Mouse (Mus musculus): ENCODE results near the gene Zmym5.
"Not testable (repeated sequence)": the region's sequence is repeated elsewhere in the genome, so short reads cannot be mapped to it uniquely, and the experiment has no call there.

Zmym5 gene

DNA sequence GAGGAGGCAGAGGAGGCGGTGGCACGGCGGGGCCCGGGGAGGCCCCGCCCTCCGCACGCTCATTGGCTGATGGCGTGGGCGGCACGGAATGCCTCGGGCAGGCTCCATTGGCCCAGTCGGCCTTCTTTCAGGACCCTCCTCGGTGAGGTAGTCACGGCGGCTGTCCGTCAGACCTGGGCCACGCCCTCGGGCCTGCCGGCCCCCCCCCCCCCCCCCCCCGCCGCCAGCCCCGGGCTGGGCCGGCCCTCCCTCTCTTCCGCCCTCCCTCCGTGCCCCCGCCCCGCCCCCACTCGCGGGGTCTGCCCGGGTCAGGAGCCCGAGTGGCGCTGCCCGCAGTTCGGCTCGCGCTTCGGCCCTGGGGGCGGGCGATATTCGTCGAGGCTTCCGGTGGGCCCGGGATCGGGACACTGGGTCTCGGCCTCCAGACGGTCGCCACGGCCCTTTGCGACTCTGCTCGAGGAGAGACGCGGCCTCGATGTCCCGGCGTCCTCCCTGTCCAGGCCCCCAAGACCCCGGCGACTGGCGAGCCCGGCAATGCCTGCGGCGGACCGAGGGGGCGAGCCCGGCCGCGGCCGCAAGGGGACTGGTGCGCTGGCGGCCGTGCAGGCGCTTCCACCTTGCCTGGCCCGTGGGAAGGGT is at the start of gene Zmym5:
Gene Zmym5 (minus strand): TSS at position 16 of the 639 bp plus-strand sequence.
- DNase-seq: peak; percentile 95

DNA sequence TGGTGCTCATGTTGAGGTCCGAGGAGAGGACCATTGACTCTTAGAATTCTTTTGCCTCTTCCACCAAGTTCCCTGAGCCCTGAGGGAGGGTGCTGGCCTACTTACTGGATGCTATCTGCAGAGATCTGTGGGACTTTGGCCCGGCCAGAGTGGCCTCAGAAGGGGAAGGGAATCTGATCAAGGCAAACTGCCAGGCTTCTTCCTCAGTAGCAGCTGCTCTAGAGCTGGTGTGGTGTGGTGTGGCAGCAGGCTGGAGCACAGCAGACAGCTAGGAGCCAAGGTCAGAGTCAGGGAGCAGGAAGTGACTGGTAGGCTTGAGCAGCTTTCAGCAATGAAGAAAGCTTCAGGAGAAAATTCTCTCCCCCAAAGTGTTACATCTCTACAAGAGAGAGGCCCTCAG is 38.2 kb upstream of the Zmym5 start:
- peak; percentile 90 for DNase-seq

DNA sequence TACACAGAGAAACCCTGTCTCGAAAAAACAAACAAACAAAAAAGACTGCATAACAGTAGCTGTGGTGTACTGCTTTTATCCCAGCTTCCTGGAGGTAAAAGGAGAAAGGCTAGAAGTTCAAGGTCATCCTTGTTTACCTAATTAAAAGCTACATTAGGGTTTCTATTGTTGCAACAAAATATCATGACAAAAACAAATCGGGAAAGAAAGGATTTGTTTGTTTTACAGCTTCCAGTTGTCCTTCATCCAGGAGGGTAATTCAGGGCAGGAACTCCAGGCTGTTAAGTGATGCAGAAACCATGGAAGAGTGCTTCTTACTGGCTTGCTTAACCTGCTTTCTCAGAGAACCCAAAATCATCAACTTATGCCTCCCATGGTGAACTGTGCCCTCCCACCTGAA is 36.8 kb upstream of the Zmym5 start:
- DNase-seq: no peak

DNA sequence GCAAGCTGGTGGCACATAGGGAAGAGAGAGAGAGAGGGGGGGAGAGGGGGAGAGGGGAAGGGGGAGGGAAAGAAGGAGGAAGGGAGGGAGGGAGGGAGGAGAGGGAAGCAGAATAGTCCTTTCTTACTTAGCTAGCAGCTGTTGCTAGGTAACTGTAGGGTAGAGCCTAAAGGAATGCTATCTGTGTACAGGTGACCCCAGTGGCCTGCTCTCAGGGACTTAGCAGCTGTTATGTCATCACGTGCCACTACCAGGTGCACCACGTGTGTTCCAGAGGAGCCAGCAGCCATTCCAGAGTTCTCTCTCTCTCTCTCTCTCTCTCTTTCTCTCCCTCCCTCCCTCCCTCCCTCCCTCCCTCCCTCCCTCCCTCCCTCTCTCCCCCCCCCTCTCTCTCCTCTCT is 33.0 kb upstream of the Zmym5 start:
- peak; percentile 62 for DNase-seq

DNA sequence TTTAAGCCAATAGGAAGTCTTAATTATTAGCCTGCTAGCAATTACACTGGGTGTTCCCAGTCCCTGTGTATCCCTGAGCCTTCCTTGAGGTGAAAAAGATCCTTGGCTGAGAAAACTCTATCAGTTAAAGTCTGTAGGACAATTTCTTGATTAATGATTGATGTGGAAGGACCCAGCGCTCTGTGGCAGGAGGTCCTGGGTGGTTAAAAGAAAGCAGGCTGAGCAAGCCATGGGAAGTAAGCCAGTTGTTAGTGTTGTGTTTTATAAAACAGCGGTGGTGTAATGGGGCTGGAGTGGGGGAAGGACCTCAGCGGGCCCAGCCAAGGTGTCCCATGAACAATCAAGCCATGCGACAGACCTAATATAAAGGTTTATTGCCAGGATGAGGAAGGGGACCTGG is 32.5 kb upstream of the Zmym5 start:
- DNase-seq: peak; percentile 84

DNA sequence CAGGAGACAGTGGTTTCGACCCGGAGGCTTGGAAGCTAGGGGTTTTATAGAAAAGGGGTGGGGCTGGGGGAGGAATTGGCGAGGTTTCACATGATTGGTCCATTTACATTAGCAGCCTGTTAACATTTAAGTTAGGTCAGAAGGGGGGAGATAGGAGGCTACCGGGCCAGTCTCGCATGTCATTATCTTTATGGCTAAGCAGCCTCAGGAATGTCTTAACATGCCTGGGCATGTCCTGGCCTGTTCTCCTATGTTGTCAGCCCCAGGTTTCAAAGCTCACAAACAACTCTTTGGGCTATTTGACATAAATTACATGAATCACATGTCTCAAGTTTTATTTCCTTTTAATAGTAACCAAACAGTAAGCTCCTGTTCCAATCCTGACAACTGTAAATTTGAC is 23.1 kb upstream of the Zmym5 start:
- DNase-seq: not testable (repeated sequence)

DNA sequence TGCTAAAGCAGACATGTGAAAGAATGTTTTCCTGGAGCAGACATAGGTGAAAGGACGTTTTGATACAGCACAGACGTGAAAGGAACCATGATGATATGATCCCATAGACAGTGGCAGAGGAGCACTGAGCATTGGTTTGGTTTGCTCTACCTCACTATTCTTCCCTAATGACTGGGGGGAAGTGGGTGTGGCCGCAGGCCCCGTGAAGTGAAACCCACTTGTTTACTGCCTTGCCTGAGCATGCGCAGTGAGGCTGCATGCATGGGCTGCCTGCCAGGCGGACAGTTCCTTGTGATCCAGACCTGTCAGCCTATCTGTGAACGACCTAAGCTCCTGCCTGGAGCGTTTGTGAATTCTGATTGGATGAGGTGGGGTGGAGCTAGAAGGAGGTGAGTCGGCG is 21.7 kb upstream of the Zmym5 start:
- peak; percentile 64 for DNase-seq

DNA sequence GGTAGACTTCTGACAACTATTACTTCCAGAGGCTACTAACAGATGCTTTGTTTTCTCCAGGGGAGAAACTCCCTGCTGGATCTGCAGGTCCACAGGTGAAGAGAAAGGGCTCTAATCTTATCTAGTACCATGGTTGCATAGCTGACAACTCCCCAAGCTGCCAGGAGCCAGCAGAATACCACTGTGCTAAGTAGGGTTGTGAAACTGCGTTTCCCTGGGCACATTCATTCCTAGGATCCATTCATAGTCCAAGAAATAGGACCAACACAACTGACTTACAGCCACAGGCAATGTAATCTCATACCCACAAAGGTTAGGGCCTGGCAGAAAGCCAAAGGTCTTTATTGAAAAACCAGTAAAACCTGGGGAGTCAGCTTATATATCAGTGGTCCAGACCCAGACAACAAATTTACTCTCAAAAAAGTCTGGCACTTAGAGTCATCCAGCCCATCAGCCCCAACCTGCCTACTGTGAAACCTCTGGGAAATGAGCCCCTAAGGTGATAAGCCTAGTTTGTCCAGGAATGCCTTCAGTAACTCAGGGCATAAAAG is 21.1 kb upstream of the Zmym5 start:
- no peak for DNase-seq

DNA sequence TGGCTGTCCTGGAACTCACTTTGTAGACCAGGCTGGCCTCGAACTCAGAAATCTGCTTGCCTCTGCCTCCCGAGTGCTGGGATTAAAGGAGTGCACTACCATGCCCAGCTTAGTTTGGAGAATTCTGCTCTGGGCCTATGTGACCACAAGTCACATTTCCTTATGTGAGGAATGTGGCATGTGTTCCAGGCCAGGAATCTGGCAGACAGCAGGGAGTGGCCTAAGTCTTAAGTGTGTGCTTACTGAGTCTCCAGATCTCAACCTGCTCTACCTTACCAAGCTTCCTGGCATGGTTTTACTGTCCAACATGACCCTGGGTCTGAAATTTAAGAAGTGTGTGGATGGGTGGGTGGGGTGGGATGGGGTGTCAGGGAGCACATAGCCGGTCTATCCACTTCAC is 20.6 kb upstream of the Zmym5 start:
- no peak for DNase-seq

DNA sequence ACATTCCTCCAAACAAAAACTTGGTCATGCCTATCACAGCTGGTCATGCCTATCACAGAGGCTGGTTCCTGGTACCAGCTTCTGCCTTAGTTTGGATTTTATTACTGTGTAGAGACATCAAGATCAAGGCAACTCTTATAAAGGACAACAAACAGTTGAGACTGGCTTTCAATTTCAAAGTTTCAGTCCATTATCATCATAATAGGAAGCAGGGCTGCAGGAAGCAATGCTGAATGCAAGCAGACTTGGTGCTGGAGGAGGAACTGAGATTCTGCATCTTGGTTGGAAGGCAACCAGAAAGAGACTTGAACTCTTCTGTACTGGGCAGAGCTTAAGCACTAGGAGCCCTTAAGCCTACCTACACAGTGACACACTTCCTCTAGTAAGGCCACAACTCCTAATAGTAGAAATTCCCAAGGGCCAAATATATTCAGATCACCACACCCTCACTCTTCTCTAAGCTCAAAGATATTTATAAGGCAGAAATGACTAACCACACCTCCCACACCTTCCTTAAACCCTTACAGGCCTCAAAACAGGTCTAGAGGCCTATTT is 19.1 kb upstream of the Zmym5 start:
- DNase-seq: no peak

DNA sequence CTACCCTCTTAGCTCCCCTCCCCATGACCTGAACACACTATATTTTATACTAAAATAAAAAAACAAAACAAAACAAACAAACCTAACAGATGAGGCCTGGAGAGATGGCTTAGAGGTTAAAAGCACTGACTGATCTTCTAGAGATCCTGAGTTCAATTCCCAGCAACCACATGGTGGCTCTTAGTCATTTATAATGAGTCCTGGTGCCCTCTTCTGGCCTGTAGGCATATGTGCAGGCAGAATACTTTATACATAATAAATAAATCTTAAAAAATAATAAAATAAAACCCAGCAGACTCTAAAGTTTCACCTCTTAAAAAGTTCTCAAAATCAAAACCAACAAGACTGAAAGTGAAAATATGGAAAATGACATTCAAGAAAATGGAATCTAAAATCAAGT is 13.0 kb upstream of the Zmym5 start:
- no peak for DNase-seq

DNA sequence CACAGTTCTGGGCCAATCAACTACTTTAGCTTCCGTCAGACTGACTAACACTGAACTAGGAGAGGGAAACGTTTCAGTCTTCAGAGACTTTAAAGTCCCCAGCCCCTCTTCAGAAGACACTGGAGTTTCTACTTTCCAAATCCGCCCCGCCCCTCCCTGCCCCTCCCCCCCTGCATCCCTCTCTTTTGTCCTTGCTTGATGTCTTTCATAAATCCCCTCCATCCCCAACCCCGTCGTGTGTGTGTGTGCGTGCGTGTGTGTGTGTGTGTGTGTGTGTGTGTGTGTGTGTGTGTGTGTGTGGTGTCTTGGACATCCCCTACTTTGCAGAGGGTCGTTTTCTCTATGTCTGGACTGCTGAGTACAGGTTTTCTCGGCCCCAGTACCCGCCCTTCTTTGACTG is 6.1 kb upstream of the Zmym5 start:
- no peak for DNase-seq

DNA sequence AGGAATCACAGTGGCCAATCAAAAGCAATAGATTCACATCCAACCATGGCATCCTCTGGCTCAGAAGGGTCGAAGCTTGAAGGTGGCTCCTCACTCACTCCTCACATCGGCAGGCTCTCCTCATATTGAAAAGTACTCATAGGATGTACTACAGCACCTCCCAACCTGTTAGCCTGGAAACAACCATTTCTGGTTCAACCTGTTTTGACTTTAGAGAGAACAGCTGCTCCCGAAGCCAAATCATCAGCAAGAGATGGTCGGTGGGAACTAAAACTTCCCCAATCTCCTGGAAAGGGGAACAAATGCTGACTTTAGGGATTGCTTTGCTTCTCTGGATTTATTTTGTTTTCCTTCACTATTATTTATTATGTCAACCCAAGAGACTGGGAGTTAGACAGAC is 5.6 kb upstream of the Zmym5 start:
- no peak for DNase-seq

DNA sequence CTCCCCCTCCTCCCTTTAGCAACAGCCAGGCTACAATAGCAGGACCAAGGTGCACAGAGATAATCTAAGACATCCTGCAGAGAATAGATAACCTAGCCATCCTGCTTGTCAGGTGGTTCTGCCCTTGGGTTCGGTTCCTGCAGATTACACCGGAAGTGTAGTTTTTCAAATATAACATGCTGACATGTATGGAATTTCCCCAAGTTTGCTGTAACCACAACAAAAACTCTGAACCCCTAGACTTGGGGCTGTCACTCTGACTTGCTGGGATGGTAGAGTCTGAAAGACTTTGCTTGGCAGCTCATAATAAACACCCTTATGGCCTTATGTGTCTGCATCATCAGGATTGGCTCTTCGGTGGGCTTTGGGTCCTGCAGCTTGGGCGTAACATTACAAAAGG is 5.0 kb upstream of the Zmym5 start:
- DNase-seq: no peak

DNA sequence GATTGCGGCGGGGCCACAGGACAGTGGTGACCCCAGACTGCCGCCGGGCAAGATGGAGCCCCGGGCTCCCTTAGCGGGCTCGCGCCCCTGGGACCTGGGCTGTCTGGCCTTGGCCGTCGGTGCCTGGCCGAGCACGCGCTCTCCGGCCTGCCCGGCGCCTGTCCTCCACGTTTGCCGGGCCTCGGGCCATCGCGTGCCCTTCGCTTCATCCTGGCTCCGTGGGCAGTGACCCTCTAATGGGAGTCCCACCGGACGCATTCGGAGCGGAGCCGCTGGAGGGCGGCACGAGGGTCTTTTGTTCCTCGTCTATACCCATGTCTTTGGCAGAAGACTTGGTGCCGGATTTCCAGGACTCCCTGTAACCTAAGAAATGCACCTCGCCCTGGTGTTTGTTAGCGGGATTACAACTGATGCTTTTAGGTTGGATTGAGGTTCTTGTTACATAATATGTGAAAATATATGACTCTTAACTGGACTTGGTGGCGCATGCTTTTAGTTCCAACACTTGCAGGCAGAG is 1.1 kb upstream of the Zmym5 start:
- peak; percentile 97 for DNase-seq

DNA sequence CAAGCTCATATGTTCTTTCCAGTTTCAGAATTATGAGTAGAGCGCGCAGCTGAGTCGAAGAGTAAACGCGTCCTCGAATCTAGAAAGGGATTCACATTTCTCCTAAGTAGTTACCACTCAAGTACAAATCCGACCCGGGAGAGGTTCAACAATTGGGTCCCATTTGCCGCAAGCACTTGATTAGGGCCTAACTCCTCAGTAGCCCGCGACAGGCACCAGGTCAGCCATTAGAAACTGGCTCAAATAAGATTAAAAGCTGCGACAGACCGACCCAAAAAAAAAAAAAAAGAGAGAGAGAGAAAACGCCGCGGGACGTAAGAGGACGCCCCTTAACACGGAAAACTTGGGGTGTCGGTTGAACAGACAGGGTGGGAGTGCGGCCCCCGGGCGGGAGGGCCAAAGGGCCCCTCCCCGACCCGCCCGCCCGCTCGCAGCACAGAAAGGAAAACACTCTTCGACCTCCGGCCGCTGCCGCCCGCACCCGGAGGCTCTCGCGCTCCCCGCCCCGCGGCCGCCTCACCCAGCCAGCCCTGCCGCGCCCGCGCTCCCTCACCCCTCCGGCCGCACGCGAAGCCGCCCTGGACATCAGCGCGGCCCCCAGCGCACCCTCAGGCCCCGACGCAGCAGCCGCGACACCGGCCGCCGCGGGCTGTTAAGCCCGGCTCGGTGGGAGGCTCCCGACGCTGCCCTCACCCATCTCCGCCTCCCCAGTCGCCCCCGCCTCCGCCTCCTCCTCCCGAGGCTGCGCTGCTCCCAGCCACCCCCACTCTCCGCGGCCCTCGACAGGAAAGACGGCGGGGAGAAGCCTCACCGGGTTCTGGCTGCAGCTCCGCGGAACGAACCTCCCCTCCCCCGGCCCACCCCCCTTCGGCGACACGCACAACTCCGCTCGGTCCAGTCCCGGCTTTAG is 480 bp downstream of the Zmym5 start:
- DNase-seq: peak; percentile 52

DNA sequence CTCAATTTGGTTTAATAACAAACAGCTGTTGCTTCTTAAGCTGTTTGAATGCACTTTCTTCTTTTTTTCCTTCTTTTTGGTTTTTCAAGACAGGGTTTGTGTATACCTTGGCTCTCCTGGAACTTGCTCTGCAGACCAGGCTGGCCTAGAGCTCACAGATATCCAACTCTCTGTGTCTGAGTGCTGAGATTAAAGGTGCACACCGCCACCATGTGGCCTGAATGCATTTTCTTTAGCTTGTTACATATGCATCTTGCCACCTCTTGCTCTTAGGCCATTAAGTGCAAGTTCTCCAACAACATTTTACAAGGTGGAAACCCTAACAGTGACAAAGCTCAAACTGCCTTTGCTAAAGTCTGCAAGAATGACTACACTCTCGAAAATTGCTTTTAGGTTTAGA is 18.3 kb downstream of the Zmym5 start:
- DNase-seq: peak; percentile 59

DNA sequence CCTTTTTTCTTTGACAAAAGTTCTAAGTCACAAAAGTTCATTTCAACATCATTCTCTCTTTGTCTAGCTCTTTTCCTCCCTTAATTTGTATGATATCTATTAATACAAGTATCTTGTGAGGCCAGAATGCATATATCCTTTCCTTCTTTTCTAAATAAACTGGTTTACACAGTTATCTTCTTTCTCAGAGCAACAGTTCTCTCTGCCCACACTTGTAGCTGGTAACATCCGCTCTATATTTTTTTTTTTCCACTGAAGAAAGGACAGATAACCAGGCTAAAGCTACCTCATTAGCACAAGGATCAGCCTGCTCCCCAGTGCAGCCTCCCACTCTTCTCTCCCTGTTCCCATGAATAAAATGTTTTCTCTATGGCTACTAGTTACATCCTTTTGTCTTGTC is 26.9 kb downstream of the Zmym5 start:
- DNase-seq: no peak

DNA sequence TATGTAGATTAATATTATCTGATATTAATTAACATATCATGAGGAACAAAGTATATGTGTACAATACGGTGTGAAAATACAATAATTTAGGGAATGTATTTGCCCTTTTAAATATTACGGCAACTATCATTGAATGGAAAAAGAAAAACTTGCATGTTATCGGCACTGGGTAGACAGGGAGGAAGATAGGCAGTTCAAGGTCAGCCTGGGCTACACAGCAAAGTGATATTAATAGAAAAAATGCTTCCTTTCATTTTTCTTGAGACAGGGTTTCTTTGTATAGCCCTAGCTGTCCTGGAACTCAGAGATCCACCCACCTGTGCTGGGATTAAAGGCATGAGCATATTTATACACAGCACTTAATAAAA is 32.6 kb downstream of the Zmym5 start:
- no peak for DNase-seq

DNA sequence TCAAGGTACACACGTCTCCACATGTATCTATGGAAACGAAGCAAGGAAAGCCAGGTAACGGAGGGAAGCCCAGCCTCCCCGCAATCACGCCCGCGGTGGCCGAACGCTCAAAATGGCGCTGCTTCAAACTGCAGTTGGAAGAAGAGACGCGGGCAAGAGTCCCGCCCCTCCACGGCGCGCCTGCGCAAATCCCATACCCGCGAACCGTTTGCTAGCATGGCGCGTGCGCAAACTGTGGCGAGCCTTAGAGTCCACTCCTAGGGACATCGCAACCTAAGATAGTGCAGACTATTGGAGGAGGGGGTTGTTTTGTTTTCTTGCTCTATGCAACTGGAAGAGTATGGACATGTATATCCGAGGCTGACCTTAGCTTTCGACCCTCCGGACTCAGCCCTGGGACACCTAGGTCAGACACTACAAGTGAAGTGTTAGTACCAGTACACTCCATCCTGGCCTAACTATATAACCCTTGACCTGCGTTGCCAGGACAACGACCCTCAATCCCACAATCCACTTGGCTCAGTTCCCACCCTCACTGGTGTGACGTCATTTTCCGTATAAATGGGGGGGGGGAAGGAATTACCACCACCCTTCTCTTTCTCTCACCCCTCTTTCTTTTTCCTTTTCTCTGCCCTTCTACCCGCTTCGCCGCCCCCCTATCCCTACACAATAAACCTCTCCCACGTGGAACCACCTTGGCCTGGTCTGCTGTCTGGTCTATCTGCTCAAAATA is 33.1 kb downstream of the Zmym5 start, which contains the start of gene Pspc1:
Gene Pspc1 (minus strand): TSS at position 117 of the 733 bp plus-strand sequence.
- peak; percentile 98 for DNase-seq

DNA sequence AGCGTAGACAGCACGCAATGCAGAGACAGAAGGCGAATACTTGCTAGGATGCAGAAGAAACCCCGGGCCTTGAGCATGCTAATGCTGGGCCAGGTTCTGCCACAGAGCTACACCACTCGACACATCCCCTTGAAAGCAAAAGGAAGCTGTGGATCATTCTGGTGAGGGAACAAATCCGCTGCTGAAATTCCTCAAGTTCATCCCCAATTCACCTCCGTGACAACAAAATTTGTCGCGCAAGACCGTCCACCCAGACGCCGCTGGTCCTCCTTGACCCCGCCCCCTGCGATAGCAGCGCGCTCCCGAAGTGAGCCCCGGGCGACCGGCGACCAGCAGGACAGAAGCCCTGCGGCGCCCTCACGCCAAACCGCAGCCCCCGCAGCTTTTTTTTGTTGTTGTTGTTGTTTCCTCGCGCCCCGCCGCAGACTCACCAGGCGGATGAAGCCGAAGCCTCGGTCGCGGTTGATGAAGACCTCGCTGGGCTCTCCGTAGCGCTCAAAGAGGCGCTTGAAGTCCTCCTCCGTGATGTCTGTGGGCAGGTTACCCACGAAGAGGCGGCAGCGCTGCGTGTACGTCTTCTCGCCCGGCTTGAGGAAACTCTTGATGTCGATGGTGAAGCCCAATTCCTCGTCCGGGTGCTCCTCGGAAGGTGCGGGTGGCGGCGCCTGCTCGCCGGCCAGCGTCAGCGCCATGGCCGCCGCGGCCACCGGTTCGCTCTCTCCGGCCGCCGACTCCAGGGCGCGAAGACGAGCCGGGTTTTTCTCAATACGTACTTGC is 34.0 kb downstream of the Zmym5 start:
- DNase-seq: peak; percentile 64
